In the genomic region with DNA sequence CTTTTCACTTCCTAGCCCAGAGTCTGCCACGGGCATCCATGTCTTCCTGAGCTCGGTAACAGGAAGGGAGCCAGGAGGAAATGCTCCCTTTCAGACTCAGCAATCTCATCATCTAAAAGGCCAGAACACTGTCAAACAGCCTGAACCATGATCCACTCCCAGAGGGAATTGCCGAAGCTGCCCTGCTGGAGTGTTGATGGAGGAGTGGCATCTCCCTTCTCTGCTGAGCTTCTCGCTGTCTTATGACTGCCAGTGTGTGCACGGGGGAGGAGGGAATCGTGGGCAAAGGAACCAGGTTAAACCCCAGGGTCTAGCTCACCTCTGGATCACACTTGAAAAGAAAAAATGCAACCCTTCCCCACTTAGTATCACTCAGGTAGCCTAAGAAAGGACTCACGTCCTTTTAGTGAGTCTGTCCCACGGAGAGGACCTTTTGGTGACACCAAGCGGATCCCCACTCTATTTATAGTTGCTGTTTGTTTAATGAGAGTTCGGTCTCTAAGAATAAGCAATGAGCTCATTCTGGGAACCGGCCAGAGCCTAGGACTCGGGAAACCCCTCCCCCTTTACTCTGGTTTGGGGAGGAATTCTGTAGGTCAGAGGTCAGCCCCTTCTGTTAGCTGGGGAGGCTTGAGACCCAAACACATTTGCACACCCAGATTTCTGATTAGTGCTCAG, we compare ENCODE assay signal across 8 mouse cellular contexts.
DNase-seq lines count a peak whose midpoint lies in the region; ATAC-seq and TF ChIP-seq lines count a peak whose summit lies in the region.

No protein-coding gene starts in this region.

- no peak for TF ChIP-seq CTCF in liver, embryonic 14.5 days (IDR thresholded peaks at IDR 0.05; ENCODE audit: low read depth)

- ATAC-seq in heart, embryonic 16.5 days (replicated peaks; ENCODE audit: extremely low read depth, insufficient read depth, low FRiP score): peak; percentile 76
- peak; percentile 15; the same call in 1 of the 2 replicates for ATAC-seq in liver, embryonic 14.5 days (ENCODE audit: insufficient read depth)
- ATAC-seq in granulocyte monocyte progenitor cell, adult 5-6 weeks (replicated peaks; ENCODE audit: poor library complexity, severe bottlenecking): no peak
- ATAC-seq in forebrain, embryonic 16.5 days: no peak
- no peak for ATAC-seq in erythroid progenitor cell, adult 5-6 weeks (replicated peaks; ENCODE audit: low FRiP score, poor library complexity, severe bottlenecking)

- peak overlapping the region; percentile 91 for H3K27ac ChIP-seq in brown adipose tissue, adult 24 weeks (replicated peaks; ENCODE audit: low read depth, low read length)
- peak overlapping the region; percentile 92 for H3K27ac ChIP-seq in heart, embryonic 16.5 days (ENCODE audit: low read length)
- no peak overlapping the region for H3K27ac ChIP-seq in liver, embryonic 14.5 days
- H3K27ac ChIP-seq in forebrain, embryonic 16.5 days (ENCODE audit: low read length): no peak overlapping the region

- no peak overlapping the region for H3K4me3 ChIP-seq in brown adipose tissue, adult 24 weeks (ENCODE audit: insufficient read depth, low read depth, low read length)
- H3K4me3 ChIP-seq in heart, embryonic 16.5 days (ENCODE audit: low read length): peak overlapping the region; percentile 18; the same call in 1 of the 2 replicates
- no peak overlapping the region for H3K4me3 ChIP-seq in liver, embryonic 14.5 days (ENCODE audit: insufficient read depth in 1 of 2, low read depth in 2 of 2, low read length in 2 of 2)
- no peak overlapping the region for H3K4me3 ChIP-seq in forebrain, embryonic 16.5 days (replicated peaks; ENCODE audit: low read length)

- H3K9ac ChIP-seq in heart, embryonic 16.5 days (ENCODE audit: low read length): peak overlapping the region; percentile 67
- no peak overlapping the region for H3K9ac ChIP-seq in liver, embryonic 14.5 days (replicated peaks)
- H3K9ac ChIP-seq in forebrain, embryonic 16.5 days (replicated peaks; ENCODE audit: low read depth, low read length): no peak overlapping the region

- peak overlapping the region; percentile 58 for H3K4me2 ChIP-seq in heart, embryonic 16.5 days (ENCODE audit: low read depth, low read length)
- H3K4me2 ChIP-seq in liver, embryonic 14.5 days (ENCODE audit: low read depth): no peak overlapping the region
- H3K4me2 ChIP-seq in forebrain, embryonic 16.5 days (ENCODE audit: low read length): no peak overlapping the region

- H3K27me3 ChIP-seq in heart, embryonic 16.5 days (ENCODE audit: control insufficient read depth, insufficient read depth, low read length): no peaks in the 10 kb centered on the region
- H3K27me3 ChIP-seq in liver, embryonic 14.5 days (ENCODE audit: control insufficient read depth, insufficient read depth, low read length): no peaks in the 10 kb centered on the region
- no peaks in the 10 kb centered on the region for H3K27me3 ChIP-seq in forebrain, embryonic 16.5 days (replicated peaks; ENCODE audit: control insufficient read depth, insufficient read depth, low read length)

- WGBS in heart, embryonic 16.5 days: 9% methylated on average over 12 of the region's 12 CpGs
- WGBS in liver, embryonic 14.5 days (ENCODE audit: insufficient replicate concordance): 29% methylated on average over 12 of the region's 12 CpGs
- WGBS in forebrain, embryonic 16.5 days: 45% methylated on average over 12 of the region's 12 CpGs

- H3K4me1 ChIP-seq in brown adipose tissue, adult 24 weeks (ENCODE audit: control insufficient read depth, insufficient read depth, insufficient read length, low read length): peaks cover 25% of the 10 kb centered on the region; the same call in 1 of the 2 replicates
- H3K4me1 ChIP-seq in heart, embryonic 16.5 days (ENCODE audit: control insufficient read depth, insufficient read depth, low read length): peaks cover 34% of the 10 kb centered on the region
- peaks cover 0 to 16% of the 10 kb centered on the region in 2 experiments; a peak in 2 of 4 replicates for H3K4me1 ChIP-seq in liver, embryonic 14.5 days (replicated peaks; ENCODE audit: control insufficient read depth in 2 of 2, insufficient read depth in 2 of 2, low read length in 1 of 2)
- peaks cover 4% of the 10 kb centered on the region; the same call in 1 of the 2 replicates for H3K4me1 ChIP-seq in forebrain, embryonic 16.5 days (replicated peaks; ENCODE audit: control insufficient read depth, insufficient read depth, low read length)

- peaks cover 2% of the 10 kb centered on the region for H3K9me3 ChIP-seq in heart, embryonic 16.5 days (replicated peaks; ENCODE audit: control insufficient read depth, low read length)
- H3K9me3 ChIP-seq in liver, embryonic 14.5 days (ENCODE audit: control insufficient read depth, low read length): no peaks in the 10 kb centered on the region
- no peaks in the 10 kb centered on the region for H3K9me3 ChIP-seq in forebrain, embryonic 16.5 days (ENCODE audit: control insufficient read depth, low read length)

- peak; percentile 64 for DNase-seq in MN1 (ENCODE audit: low spot score)
- peak in 2 of 3 experiments; percentile 7 to 11 for DNase-seq in liver, embryonic 14.5 days (ENCODE audit: low read depth in 3 of 3, low spot score in 3 of 3)
- no peak for DNase-seq in layer of hippocampus, postnatal 25 days (ENCODE audit: extremely low spot score in 1 of 2, low spot score in 1 of 2)

- TF ChIP-seq EP300 in liver, embryonic 14.5 days (IDR thresholded peaks at IDR 0.05; ENCODE audit: low read depth): no peak

- H3K36me3 ChIP-seq in heart, embryonic 16.5 days (ENCODE audit: control insufficient read depth, insufficient read depth): no peaks in the 10 kb centered on the region
- no peaks in the 10 kb centered on the region for H3K36me3 ChIP-seq in liver, embryonic 14.5 days (replicated peaks; ENCODE audit: control insufficient read depth, insufficient read depth, low read depth)
- H3K36me3 ChIP-seq in forebrain, embryonic 16.5 days (ENCODE audit: control insufficient read depth, insufficient read depth): no peaks in the 10 kb centered on the region

Comparison
In these comparisons a context has a peak if more than half of its experiments do, and no peak if none do; other contexts are left out.
1. DNase-seq: peak in MN1 (single experiment) and liver, embryonic 14.5 days (2 of 3); none in layer of hippocampus, postnatal 25 days (0 of 2).
2. H3K27ac ChIP-seq: peak in brown adipose tissue, adult 24 weeks (single experiment) and heart, embryonic 16.5 days (single experiment); none in liver, embryonic 14.5 days (single experiment) and forebrain, embryonic 16.5 days (single experiment).
3. ATAC-seq: peak in heart, embryonic 16.5 days (single experiment) and liver, embryonic 14.5 days (single experiment); none in granulocyte monocyte progenitor cell, adult 5-6 weeks (single experiment), forebrain, embryonic 16.5 days (single experiment) and erythroid progenitor cell, adult 5-6 weeks (single experiment).